Mouse (Mus musculus) stomach, postnatal 0 days (tissue): ENCODE results near the gene Filip1. TPM values are rescaled to one million over a fixed set of nuclear protein-coding genes. Genes with fewer than 3 reads are reported as not detected.
A peak's percentile ranks its signal among the peaks of the same experiment; 100 is the strongest.

ENCODE experiments used
- ATAC-seq: fragments of 200-750 bp; cut with Nextera tagmentation; 2 replicates; pipeline ENCODE4 v1.8.0; 2017; ENCODE audit not compliant: low FRiP score, low TSS enrichment
- DNase-seq: peaks from one replicate; pipeline ENCODE4 v3.0.0-alpha.2; 2016; ENCODE audit warnings: low spot score
- H3K27ac ChIP-seq: fragments of 300-500 bp; sonication (generic); replicated peaks from 2 replicates; pipeline ENCODE4 v1.5.1; 2014; ENCODE audit warnings: mild to moderate bottlenecking, control low read depth
- H3K27me3 ChIP-seq: fragments of 300-500 bp; sonication (generic); 2 replicates; pipeline ENCODE4 v1.6.1; 2014; ENCODE audit warnings: low read length; ENCODE audit not compliant: control insufficient read depth, insufficient read depth
- H3K36me3 ChIP-seq: fragments of 300-500 bp; sonication (generic); 2 replicates; pipeline ENCODE4 v1.6.1; 2014; ENCODE audit warnings: low read length, mixed read lengths; ENCODE audit not compliant: control insufficient read depth, insufficient read depth
- H3K4me1 ChIP-seq: fragments of 300-500 bp; sonication (generic); replicated peaks from 2 replicates; pipeline ENCODE4 v1.6.1; 2014; ENCODE audit warnings: antibody characterized with exemption; ENCODE audit not compliant: control insufficient read depth, insufficient read depth
- H3K4me2 ChIP-seq: fragments of 300-500 bp; sonication (generic); replicated peaks from 2 replicates; pipeline ENCODE4 v1.6.1; 2014; ENCODE audit warnings: low read depth, mild to moderate bottlenecking, control low read depth, moderate library complexity
- H3K4me3 ChIP-seq: fragments of 300-500 bp; sonication (generic); 2 replicates; pipeline ENCODE4 v1.5.1; 2014; ENCODE audit warnings: low read depth, low read length, control low read depth
- H3K9ac ChIP-seq: fragments of 300-500 bp; sonication (generic); 2 replicates; pipeline ENCODE4 v1.6.1; 2014; ENCODE audit warnings: mild to moderate bottlenecking, low read length, control low read depth, mixed read lengths
- H3K9me3 ChIP-seq: fragments of 300-500 bp; sonication (generic); 2 replicates; pipeline ENCODE4 v1.6.1; 2016; ENCODE audit warnings: low read length; ENCODE audit not compliant: control insufficient read depth
- CTCF ChIP-seq: IDR thresholded peaks from 2 replicates; pipeline ENCODE4 v1.5.1; 2016; ENCODE audit warnings: antibody characterized with exemption, low read depth, mild to moderate bottlenecking, moderate library complexity
- EP300 ChIP-seq: optimal IDR thresholded peaks from 2 replicates; pipeline ENCODE3; 2016; ENCODE audit warnings: antibody characterized with exemption
- WGBS: fragments of 180-500 bp; shearing (Covaris S2); extraction: QIAGEN DNeasy Blood & Tissue Kit; methylation state at CpG from one replicate; pipeline ENCODE4 v1.1.7; 2014; 5-methylcytosine and 5-hydroxymethylcytosine counted together
- polyA plus RNA-seq: library from polyadenylated mRNA; unstranded; fragments of >200 nt; fragmentation: Nextera tagmentation; extraction: Ambion mirVana; gene quantifications from 2 replicates; pipeline ENCODE4 v1.2.1, GENCODE M21; 2015

The Filip1 gene
- polyA plus RNA-seq, 1 experiment from 2014 or later, result 9.6 TPM

GRCm38 (mm10) chr9:79914276-79914675 is 98.4 kb downstream of the Filip1 start:
- H3K27me3 ChIP-seq, result no peaks in the 10 kb centered on the region
- H3K9me3 ChIP-seq, result no peaks in the 10 kb centered on the region
- no peak overlapping the region for H3K27ac ChIP-seq
- no peak for ATAC-seq
- no peaks in the 10 kb centered on the region for H3K36me3 ChIP-seq
- no peak overlapping the region for H3K4me2 ChIP-seq
- no peak overlapping the region for H3K9ac ChIP-seq
- WGBS, result 37% methylated on average over 4 of the region's 4 CpGs
- TF ChIP-seq CTCF, result no peak
- no peak for TF ChIP-seq EP300
- no peak for DNase-seq
- H3K4me1 ChIP-seq, result no peaks in the 10 kb centered on the region
- H3K4me3 ChIP-seq, result no peak overlapping the region

GRCm38 (mm10) chr9:79912971-79913370 is 99.7 kb downstream of the Filip1 start:
- Histone ChIP-seq H3K9me3 (no peaks in the 10 kb centered on the region), H3K27ac (peak overlapping the region; percentile 13; the same call in 1 of the 2 replicates), H3K36me3 (no peaks in the 10 kb centered on the region), H3K4me2 (no peak overlapping the region), H3K27me3 (no peaks in the 10 kb centered on the region), H3K4me3 (no peak overlapping the region), H3K4me1 (no peaks in the 10 kb centered on the region), H3K9ac (no peak overlapping the region)
- no peak for ATAC-seq
- TF ChIP-seq EP300, result no peak
- no peak for TF ChIP-seq CTCF
- WGBS, result 83% methylated on average over 5 of the region's 5 CpGs
- no peak for DNase-seq

GRCm38 (mm10) chr9:79910166-79910565 is 102.5 kb downstream of the Filip1 start:
- H3K4me2 ChIP-seq, result no peak overlapping the region
- no peak overlapping the region for H3K4me3 ChIP-seq
- H3K27ac ChIP-seq, result no peak overlapping the region
- TF ChIP-seq CTCF (no peak), EP300 (no peak)
- no peaks in the 10 kb centered on the region for H3K36me3 ChIP-seq
- no peak for ATAC-seq
- H3K9me3 ChIP-seq, result no peaks in the 10 kb centered on the region
- no peaks in the 10 kb centered on the region for H3K4me1 ChIP-seq
- no peak for DNase-seq
- H3K9ac ChIP-seq, result no peak overlapping the region
- WGBS, result 91% methylated on average over 3 of the region's 3 CpGs
- no peaks in the 10 kb centered on the region for H3K27me3 ChIP-seq

- WGBS, result 43% methylated on average over 3 of the region's 3 CpGs
- H3K36me3 ChIP-seq, result no peaks in the 10 kb centered on the region
- H3K9me3 ChIP-seq, result no peaks in the 10 kb centered on the region
- no peak overlapping the region for H3K4me3 ChIP-seq
- no peaks in the 10 kb centered on the region for H3K27me3 ChIP-seq
- H3K27ac ChIP-seq, result no peak overlapping the region
- H3K4me2 ChIP-seq, result no peak overlapping the region
- DNase-seq (no peak), ATAC-seq (no peak)
- H3K4me1 ChIP-seq, result no peaks in the 10 kb centered on the region
- H3K9ac ChIP-seq, result no peak overlapping the region
- TF ChIP-seq CTCF (no peak), EP300 (no peak)
These were observed 113.8 kb downstream of the Filip1 start for GRCm38 (mm10) chr9:79898815-79899214.

GRCm38 (mm10) chr9:79894665-79895064 is 118.0 kb downstream of the Filip1 start:
- ATAC-seq, result no peak
- Histone ChIP-seq H3K9me3 (no peaks in the 10 kb centered on the region), H3K4me2 (no peak overlapping the region), H3K27ac (no peak overlapping the region), H3K36me3 (no peaks in the 10 kb centered on the region), H3K4me3 (no peak overlapping the region), H3K27me3 (no peaks in the 10 kb centered on the region), H3K4me1 (no peaks in the 10 kb centered on the region), H3K9ac (no peak overlapping the region)
- TF ChIP-seq EP300 (no peak), CTCF (no peak)
- DNase-seq, result no peak
- WGBS, result 39% methylated on average over 5 of the region's 5 CpGs

- H3K4me2 ChIP-seq, result no peak overlapping the region
- no peaks in the 10 kb centered on the region for H3K27me3 ChIP-seq
- ATAC-seq, result no peak
- H3K4me1 ChIP-seq, result no peaks in the 10 kb centered on the region
- H3K9ac ChIP-seq, result no peak overlapping the region
- DNase-seq, result no peak
- no peak overlapping the region for H3K4me3 ChIP-seq
- no peak for TF ChIP-seq CTCF
- TF ChIP-seq EP300, result no peak
- H3K36me3 ChIP-seq, result no peaks in the 10 kb centered on the region
- H3K27ac ChIP-seq, result no peak overlapping the region
- no peaks in the 10 kb centered on the region for H3K9me3 ChIP-seq
- 70% methylated on average over 4 of the region's 4 CpGs for WGBS
These were observed 118.6 kb downstream of the Filip1 start for GRCm38 (mm10) chr9:79893841-79894612.
